Mouse (Mus musculus) lung, postnatal 0 days (tissue): ENCODE data around the gene Rrnad1.

Source experiments
- CTCF ChIP-seq: IDR thresholded peaks from 2 replicates; pipeline ENCODE4 v1.5.1; 2016; ENCODE audit warnings: antibody characterized with exemption, mild to moderate bottlenecking
- EP300 ChIP-seq: IDR thresholded peaks from 2 replicates; pipeline ENCODE4 v1.6.1; 2016; ENCODE audit warnings: antibody characterized with exemption, mild to moderate bottlenecking, control low read depth

- TF ChIP-seq CTCF: no peak
- no peak for TF ChIP-seq EP300
Measured at GRCm38 (mm10) chr3:87972776-87973175, 42.3 kb upstream of the Rrnad1 start.
